Mouse (Mus musculus) urinary bladder, postnatal 10 days (tissue): Measurements from ENCODE around the gene Slc26a1.
A peak's percentile ranks its signal among the peaks of the same experiment; 100 is the strongest.

ENCODE experiments used
- DNase-seq: peaks from one replicate; pipeline ENCODE4 v3.0.0; 2022; ENCODE audit warnings: low spot score

The Slc26a1 gene

GRCm38 (mm10) chr5:108675251-108675816 lies at the start of gene Slc26a1:
Gene Slc26a1, minus strand, starts transcription at chr5:108675569.
- DNase-seq, result no peak

GRCm38 (mm10) chr5:108724006-108724405 lies 48.6 kb upstream of the Slc26a1 start:
- DNase-seq, result no peak

- DNase-seq, result no peak
Measured at GRCm38 (mm10) chr5:108719761-108720160, 44.4 kb upstream of the Slc26a1 start.

- DNase-seq, result no peak
Measured at GRCm38 (mm10) chr5:108718051-108718450, 42.7 kb upstream of the Slc26a1 start.

GRCm38 (mm10) chr5:108715974-108716373 lies 40.6 kb upstream of the Slc26a1 start:
- no peak for DNase-seq

- DNase-seq, result no peak
Measured at GRCm38 (mm10) chr5:108714149-108714548, 38.8 kb upstream of the Slc26a1 start.

- DNase-seq, result no peak
Measured at GRCm38 (mm10) chr5:108713691-108714090, 38.3 kb upstream of the Slc26a1 start.

- no peak for DNase-seq
Measured at GRCm38 (mm10) chr5:108713096-108713495, 37.7 kb upstream of the Slc26a1 start.

- no peak for DNase-seq
Measured at GRCm38 (mm10) chr5:108711968-108712367, 36.6 kb upstream of the Slc26a1 start.

- DNase-seq, result no peak
Measured at GRCm38 (mm10) chr5:108708981-108709731, 33.8 kb upstream of the Slc26a1 start.

- no peak for DNase-seq
Measured at GRCm38 (mm10) chr5:108708419-108708818, 33.0 kb upstream of the Slc26a1 start.

GRCm38 (mm10) chr5:108707758-108708157 lies 32.4 kb upstream of the Slc26a1 start:
- no peak for DNase-seq

GRCm38 (mm10) chr5:108703754-108704626 lies 28.6 kb upstream of the Slc26a1 start:
- no peak for DNase-seq

- DNase-seq, result no peak
Measured at GRCm38 (mm10) chr5:108701341-108702021, 26.1 kb upstream of the Slc26a1 start.

- DNase-seq, result no peak
Measured at GRCm38 (mm10) chr5:108700346-108700745, 25.0 kb upstream of the Slc26a1 start.

GRCm38 (mm10) chr5:108697341-108697753 lies 22.0 kb upstream of the Slc26a1 start:
- no peak for DNase-seq

- DNase-seq, result no peak
Measured at GRCm38 (mm10) chr5:108696542-108696941, 21.2 kb upstream of the Slc26a1 start.

- no peak for DNase-seq
Measured at GRCm38 (mm10) chr5:108695861-108696260, 20.5 kb upstream of the Slc26a1 start.

GRCm38 (mm10) chr5:108694352-108695261 lies 19.2 kb upstream of the Slc26a1 start:
- no peak for DNase-seq

GRCm38 (mm10) chr5:108693872-108694288 lies 18.5 kb upstream of the Slc26a1 start:
- DNase-seq, result peak; percentile 52

GRCm38 (mm10) chr5:108692271-108692670 lies 16.9 kb upstream of the Slc26a1 start, which contains the start of gene Fgfrl1:
Gene Fgfrl1, plus strand, starts transcription at chr5:108692382.
- no peak for DNase-seq
